Mouse (Mus musculus): ENCODE results near the gene Gm44965. TPM values are rescaled to one million over a fixed set of nuclear protein-coding genes. Genes with fewer than 3 reads are reported as not detected.

The Gm44965 gene
- polyA plus RNA-seq, 1 experiment from 2014 or later, result not detected

DNA sequence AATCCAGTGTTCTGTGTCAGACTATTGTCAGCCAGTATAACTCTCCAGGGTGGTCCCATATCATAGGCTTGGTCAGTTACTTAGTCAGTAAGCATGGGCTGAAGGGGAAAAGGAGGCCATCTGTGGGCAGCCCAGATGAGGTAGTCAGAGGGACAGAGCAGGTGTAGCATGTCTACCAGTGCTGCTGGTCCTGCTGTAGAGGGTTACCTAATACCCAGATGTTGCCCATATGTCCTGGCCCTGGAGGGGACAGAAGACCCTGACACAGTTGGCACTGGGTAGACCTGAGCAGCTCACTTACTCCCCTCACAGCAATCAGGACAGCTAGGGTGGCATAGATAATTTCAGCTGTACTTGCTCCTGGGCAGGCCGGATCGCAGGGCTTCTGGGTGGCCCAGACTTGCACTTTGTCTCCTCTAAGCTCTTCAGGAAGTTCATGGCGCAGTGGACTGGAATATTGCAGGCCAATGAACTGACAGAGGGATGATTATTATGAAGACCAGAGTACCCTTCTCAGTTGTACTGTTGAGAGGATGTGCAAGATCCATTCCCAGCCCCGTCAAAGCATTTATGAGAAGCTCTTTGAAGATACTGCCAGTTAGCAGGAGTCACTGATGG, 27.9 kb upstream of the Gm44965 start:
- ATAC-seq (ENCODE audit: insufficient read depth), result no peak
- Histone ChIP-seq H3K4me1 (replicated peaks) (peaks cover 8% of the 10 kb centered on the region; the same call in 1 of the 2 replicates), H3K4me2 (no peak overlapping the region), H3K4me3 (replicated peaks) (no peak overlapping the region), H3K9ac (no peak overlapping the region), H3K27ac (replicated peaks) (no peak overlapping the region), H3K9me3 (replicated peaks) (no peaks in the 10 kb centered on the region), H3K36me3 (replicated peaks) (no peaks in the 10 kb centered on the region), H3K27me3 (no peaks in the 10 kb centered on the region)
- 76% methylated on average over 4 of the region's 4 CpGs for WGBS (ENCODE audit: insufficient replicate concordance)

DNA sequence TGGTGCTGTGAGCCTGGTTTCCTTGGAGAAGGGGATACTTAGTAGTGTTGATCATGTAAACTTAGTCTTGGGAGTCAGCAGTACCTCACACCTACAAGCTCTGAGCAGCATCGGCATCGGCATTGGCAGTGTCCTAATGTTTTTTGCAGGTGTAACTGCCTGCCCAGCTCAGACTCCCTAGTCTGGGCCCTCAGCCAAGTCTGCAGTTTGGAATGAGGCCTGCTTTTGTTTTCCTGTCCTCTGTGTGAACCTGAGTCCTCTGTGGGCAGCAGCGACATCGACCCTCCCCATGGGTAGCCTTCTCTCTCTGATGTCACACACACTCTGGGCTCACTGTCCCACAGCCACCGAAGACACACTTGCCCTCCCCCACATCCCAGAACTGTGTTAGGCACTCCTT, 27.4 kb upstream of the Gm44965 start:
- no peaks in the 10 kb centered on the region for H3K36me3 ChIP-seq (replicated peaks)
- ATAC-seq (ENCODE audit: insufficient read depth), result peak; percentile 40; the same call in 1 of the 2 replicates
- H3K9ac ChIP-seq, result no peak overlapping the region
- 65% methylated on average over 5 of the region's 5 CpGs for WGBS (ENCODE audit: insufficient replicate concordance)
- no peaks in the 10 kb centered on the region for H3K9me3 ChIP-seq (replicated peaks)
- H3K27ac ChIP-seq (replicated peaks), result no peak overlapping the region
- peaks cover 8% of the 10 kb centered on the region; the same call in 1 of the 2 replicates for H3K4me1 ChIP-seq (replicated peaks)
- no peaks in the 10 kb centered on the region for H3K27me3 ChIP-seq
- H3K4me2 ChIP-seq, result no peak overlapping the region
- no peak overlapping the region for H3K4me3 ChIP-seq (replicated peaks)

DNA sequence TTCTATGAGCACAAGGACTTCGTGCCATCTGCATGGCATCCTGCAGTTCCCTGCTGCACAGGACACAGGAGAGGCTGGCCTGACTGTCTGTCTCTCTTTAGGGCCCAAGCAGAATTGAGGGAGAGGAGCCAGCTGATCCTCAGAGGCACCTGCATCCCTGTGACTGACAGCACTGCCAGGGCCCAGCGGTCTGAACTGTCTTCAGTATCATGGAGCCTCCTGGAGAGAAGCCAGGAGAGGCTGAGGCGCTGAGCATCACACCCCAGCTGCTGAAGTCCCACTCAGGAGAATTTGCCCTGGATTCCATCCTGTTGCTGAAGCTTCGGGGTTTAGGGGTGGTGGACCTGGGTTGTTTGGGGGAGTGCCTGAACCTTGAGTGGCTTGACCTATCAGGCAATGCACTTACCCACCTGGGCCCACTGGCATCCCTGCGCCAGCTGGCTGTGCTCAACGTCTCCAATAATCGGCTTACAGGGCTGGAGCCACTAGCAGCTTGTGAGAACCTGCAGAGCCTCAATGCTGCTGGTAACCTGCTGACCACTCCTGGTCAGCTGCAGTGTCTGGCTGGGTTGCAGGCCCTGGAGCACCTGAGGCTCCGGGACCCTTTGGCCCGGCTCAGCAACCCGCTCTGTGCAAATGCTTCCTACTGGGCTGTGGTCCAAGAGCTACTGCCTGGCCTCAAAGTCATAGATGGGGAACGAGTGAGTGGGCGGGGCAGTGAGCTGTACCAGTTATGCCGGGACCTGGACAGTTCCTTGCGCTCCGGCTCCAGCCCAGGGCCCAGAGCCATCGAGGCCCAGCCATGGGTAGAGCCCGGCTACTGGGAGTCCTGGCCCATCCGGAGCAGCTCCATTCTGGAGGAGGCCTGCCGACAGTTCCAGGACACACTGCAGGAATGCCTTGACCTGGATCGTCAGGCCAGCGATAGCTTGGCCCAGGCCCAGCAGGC, 25.4 kb upstream of the Gm44965 start:
- no peaks in the 10 kb centered on the region for H3K36me3 ChIP-seq (replicated peaks)
- no peak; the same call in 1 of the 2 replicates for ATAC-seq (ENCODE audit: insufficient read depth)
- no peak overlapping the region for H3K9ac ChIP-seq
- no peak overlapping the region for H3K4me2 ChIP-seq
- H3K4me3 ChIP-seq (replicated peaks), result no peak overlapping the region
- 72% methylated on average over 21 of the region's 21 CpGs for WGBS (ENCODE audit: insufficient replicate concordance)
- H3K9me3 ChIP-seq (replicated peaks), result no peaks in the 10 kb centered on the region
- H3K27ac ChIP-seq (replicated peaks), result no peak overlapping the region
- peaks cover 15% of the 10 kb centered on the region for H3K4me1 ChIP-seq (replicated peaks)
- no peaks in the 10 kb centered on the region for H3K27me3 ChIP-seq

DNA sequence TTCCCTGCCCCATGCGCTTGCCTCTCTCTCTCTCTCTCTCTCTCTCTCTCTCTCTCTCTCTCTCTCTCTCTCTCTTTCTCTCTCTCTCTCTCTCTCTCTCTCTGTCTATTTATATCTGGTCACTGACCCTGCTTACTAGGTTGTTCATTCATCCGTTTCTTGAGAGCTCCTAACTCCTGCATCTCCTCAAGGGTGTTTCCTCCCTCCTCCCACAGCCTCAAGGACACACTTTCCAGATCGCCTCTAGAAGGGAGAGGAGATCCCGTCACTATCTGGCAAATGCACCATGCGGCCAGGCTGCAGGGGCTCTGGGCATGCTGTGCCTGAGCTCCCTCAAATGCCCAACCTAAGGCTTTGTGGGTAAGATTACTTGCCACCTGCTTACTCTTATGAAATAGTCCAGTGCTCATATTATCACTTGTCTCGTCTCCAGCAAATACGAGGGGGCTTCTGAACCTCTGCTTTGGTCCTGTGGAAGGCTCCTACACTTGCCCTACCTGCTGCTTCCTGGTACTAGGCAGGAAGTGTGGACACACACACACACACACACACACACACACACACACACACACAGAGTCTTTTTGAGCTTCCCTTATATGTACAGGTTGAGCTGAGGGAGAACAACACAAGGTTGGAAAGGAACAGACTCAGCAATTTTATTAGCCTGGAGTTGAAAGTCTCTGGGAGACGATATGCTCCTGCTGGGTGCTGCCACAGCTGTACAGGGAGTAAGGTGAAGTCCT, 24.5 kb upstream of the Gm44965 start:
- H3K9me3 ChIP-seq (replicated peaks), result no peaks in the 10 kb centered on the region
- H3K36me3 ChIP-seq (replicated peaks), result no peaks in the 10 kb centered on the region
- no peak overlapping the region for H3K27ac ChIP-seq (replicated peaks)
- ATAC-seq (ENCODE audit: insufficient read depth), result no peak
- no peak overlapping the region for H3K9ac ChIP-seq
- WGBS (ENCODE audit: insufficient replicate concordance), result 68% methylated on average over 8 of the region's 8 CpGs
- peaks cover 17% of the 10 kb centered on the region for H3K4me1 ChIP-seq (replicated peaks)
- no peak overlapping the region for H3K4me3 ChIP-seq (replicated peaks)
- no peaks in the 10 kb centered on the region for H3K27me3 ChIP-seq
- H3K4me2 ChIP-seq, result no peak overlapping the region

DNA sequence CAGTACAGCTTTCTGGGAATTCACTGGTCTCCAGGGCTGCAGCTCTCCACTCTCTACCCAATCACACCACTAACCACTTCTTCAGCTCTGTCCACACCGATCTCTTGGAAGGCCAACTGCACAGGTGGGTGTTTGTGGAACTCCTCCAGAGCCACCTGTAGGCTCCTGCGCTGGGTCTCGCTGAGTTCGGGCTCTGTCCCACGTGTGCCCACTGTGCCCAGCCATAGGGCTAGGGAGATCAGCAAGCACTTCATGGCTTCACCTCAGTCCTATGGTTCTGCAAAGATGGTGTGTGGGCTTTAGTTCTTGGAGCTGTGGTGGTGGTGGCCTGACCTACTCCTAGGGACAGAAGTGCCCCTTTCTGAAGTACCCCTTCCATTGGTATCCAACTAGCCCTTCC, 21.7 kb upstream of the Gm44965 start:
- no peaks in the 10 kb centered on the region for H3K36me3 ChIP-seq (replicated peaks)
- peaks cover 11% of the 10 kb centered on the region for H3K4me1 ChIP-seq (replicated peaks)
- H3K9ac ChIP-seq, result no peak overlapping the region
- H3K27me3 ChIP-seq, result no peaks in the 10 kb centered on the region
- no peak for ATAC-seq (ENCODE audit: insufficient read depth)
- peak overlapping the region; percentile 29; the same call in 1 of the 2 replicates for H3K4me2 ChIP-seq
- 0 out of 2 replicates have a peak overlapping the region, but pooled peaks have one; percentile 19 for H3K27ac ChIP-seq (replicated peaks)
- 80% methylated on average over 5 of the region's 5 CpGs for WGBS (ENCODE audit: insufficient replicate concordance)
- no peak overlapping the region for H3K4me3 ChIP-seq (replicated peaks)
- no peaks in the 10 kb centered on the region for H3K9me3 ChIP-seq (replicated peaks)

DNA sequence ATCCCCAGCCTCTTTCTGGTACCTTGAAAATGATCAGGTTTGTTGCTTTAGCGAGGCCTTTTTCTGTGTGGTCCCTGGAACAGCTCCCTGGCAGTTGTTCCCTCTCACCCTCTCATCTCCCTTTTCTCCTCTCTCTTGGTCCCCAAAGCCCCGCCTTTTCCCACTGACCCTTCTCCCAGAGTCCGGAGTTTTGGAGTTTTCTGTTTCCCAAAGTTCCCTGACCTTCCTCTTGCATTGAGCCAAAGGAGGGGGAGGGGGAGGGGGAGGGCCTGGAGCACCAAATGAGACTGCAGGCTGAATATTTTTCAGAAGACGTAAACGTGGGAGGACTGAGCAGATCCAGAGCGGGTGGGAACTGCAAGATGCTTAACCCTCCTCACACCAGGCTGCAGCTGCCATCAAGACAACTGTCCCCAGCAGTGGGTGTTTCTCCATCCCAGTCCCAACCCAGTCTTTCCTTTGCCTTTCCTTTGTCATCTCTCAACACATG, 21.1 kb upstream of the Gm44965 start, which contains the start of gene Rarres2:
TSS of gene Rarres2 (minus strand) at position 218 of the 490 bp plus-strand sequence.
- Histone ChIP-seq H3K9ac (no peak within 1 kb of the TSS), H3K27me3 (no peaks in the 10 kb centered on the region), H3K27ac (replicated peaks) (0 out of 2 replicates have a peak within 1 kb of the TSS, but pooled peaks have one; percentile 19), H3K4me1 (replicated peaks) (peaks cover 11% of the 10 kb centered on the region), H3K36me3 (replicated peaks) (no peaks in the 10 kb centered on the region), H3K9me3 (replicated peaks) (no peaks in the 10 kb centered on the region), H3K4me3 (replicated peaks) (no peak within 1 kb of the TSS), H3K4me2 (peak within 1 kb of the TSS; percentile 29; the same call in 1 of the 2 replicates)
- 0 out of 2 replicates have a peak, but pooled peaks have one; percentile 12 for ATAC-seq (ENCODE audit: insufficient read depth)
- WGBS (ENCODE audit: insufficient replicate concordance), result 32% methylated on average over 6 of the region's 6 CpGs

DNA sequence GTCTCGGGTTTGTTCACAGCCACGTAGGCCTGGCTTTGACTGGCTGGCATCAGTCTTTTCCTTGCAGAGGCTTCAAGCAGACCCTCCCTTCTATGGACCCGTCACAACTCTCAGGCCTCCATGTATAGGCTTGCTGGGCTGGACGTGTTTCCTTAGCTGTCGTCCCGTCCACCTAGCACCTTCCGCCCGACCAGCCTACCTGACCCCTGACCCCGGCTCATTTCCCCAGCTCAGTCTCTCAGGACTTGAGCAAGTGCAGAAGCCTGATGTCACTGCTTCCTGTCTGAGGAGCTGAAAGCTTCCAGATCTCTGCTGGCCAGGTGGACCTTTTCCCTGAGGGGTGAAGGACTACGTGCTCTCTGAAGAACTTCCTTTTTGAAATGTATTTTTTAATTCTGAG, 20.5 kb upstream of the Gm44965 start:
- Histone ChIP-seq H3K27ac (replicated peaks) (no peak overlapping the region), H3K9ac (no peak overlapping the region)

DNA sequence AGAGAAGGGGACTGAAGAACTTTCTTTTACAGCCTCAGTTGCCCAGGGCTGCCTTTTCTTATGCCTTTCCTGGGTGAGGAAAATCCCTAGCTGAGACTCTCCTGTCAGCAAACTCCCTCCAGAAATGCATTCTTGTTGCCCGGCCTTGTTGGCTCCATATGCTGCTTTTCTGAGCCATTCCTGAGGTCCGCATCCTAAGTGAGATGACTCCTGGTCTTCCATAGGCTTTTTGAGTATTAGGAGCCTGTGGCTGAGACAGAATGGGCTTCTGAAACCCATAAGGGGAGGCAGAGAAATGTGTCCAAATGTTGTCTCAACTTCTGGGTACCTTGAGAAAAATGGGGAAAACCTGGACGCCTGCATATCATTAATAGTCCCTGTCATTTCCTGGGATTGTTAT, 19.8 kb upstream of the Gm44965 start:
- WGBS (ENCODE audit: insufficient replicate concordance), result 45% methylated on average over 3 of the region's 3 CpGs
- H3K27ac ChIP-seq (replicated peaks), result no peak overlapping the region

More for the DNA sequence above, 20.5 kb upstream of the Gm44965 start:
- H3K9me3 ChIP-seq (replicated peaks), result no peaks in the 10 kb centered on the region
- peaks cover 11% of the 10 kb centered on the region for H3K4me1 ChIP-seq (replicated peaks)
- WGBS (ENCODE audit: insufficient replicate concordance), result 40% methylated on average over 10 of the region's 10 CpGs
- no peak overlapping the region for H3K4me2 ChIP-seq
- H3K27me3 ChIP-seq, result no peaks in the 10 kb centered on the region
- ATAC-seq (ENCODE audit: insufficient read depth), result no peak
- H3K36me3 ChIP-seq (replicated peaks), result no peaks in the 10 kb centered on the region
- no peak overlapping the region for H3K4me3 ChIP-seq (replicated peaks)

DNA sequence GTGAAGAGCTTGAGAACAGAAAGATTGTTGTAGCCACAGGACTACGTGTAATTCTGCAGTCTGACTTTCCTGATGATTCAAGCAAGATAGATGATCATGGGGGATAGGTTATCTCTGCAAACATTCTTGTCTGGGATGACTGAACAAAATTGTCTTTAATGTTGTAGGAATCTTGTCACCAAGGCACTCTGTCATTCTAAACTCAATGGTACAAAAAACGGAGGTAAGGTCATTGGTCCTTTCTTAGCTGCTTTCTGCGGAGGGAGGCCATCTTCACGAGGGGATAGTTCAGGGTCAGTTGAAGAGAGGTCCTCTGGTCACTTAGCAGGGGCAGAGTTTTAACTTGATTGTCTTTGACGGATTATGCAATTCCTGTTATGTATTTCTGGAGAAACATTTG, 15.0 kb upstream of the Gm44965 start:
- ATAC-seq (ENCODE audit: insufficient read depth), result no peak
- Histone ChIP-seq H3K4me3 (replicated peaks) (no peak overlapping the region), H3K27ac (replicated peaks) (no peak overlapping the region), H3K9me3 (replicated peaks) (no peaks in the 10 kb centered on the region), H3K27me3 (no peaks in the 10 kb centered on the region), H3K36me3 (replicated peaks) (no peaks in the 10 kb centered on the region), H3K4me1 (replicated peaks) (no peaks in the 10 kb centered on the region), H3K9ac (no peak overlapping the region), H3K4me2 (no peak overlapping the region)
- WGBS (ENCODE audit: insufficient replicate concordance), result 33% methylated on average over 5 of the region's 5 CpGs

More for the DNA sequence above, 19.8 kb upstream of the Gm44965 start:
- Histone ChIP-seq H3K4me1 (replicated peaks) (peaks cover 8% of the 10 kb centered on the region), H3K36me3 (replicated peaks) (no peaks in the 10 kb centered on the region), H3K9me3 (replicated peaks) (no peaks in the 10 kb centered on the region), H3K9ac (no peak overlapping the region), H3K4me3 (replicated peaks) (no peak overlapping the region), H3K27me3 (no peaks in the 10 kb centered on the region), H3K4me2 (no peak overlapping the region)
- ATAC-seq (ENCODE audit: insufficient read depth), result no peak

DNA sequence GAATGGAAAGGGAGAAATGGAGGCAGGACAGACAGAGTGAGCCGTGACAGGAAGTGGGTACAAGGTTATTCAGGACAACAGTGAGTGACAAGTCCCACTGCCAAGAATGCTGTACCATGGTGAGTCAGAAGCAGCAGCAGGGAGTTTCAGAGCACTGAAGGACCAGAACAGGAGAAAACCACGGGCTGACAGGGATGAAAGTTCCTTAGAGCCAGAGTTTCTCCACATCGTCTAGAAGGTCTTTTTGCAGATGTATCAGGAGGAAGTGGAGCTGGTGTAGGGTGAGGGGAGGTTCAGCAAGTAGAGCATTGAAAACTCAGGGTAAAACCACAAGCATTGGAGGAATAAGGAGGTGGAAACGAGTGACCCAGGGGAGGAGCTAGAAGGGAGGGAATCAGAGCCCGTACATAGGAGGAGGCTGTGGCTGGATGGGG, 14.5 kb upstream of the Gm44965 start:
- Histone ChIP-seq H3K9me3 (replicated peaks) (no peaks in the 10 kb centered on the region), H3K27me3 (no peaks in the 10 kb centered on the region), H3K4me3 (replicated peaks) (no peak overlapping the region), H3K4me1 (replicated peaks) (no peaks in the 10 kb centered on the region), H3K9ac (no peak overlapping the region), H3K36me3 (replicated peaks) (no peaks in the 10 kb centered on the region), H3K27ac (replicated peaks) (no peak overlapping the region), H3K4me2 (0 out of 2 replicates have a peak overlapping the region, but pooled peaks have one; percentile 3)
- ATAC-seq (ENCODE audit: insufficient read depth), result no peak
- WGBS (ENCODE audit: insufficient replicate concordance), result 7% methylated on average over 5 of the region's 5 CpGs

Data from liver, embryonic 15.5 days (tissue).